Mouse (Mus musculus) urinary bladder, postnatal 14 days (tissue): Measurements from ENCODE around the gene Rps5.
A peak's percentile ranks its signal among the peaks of the same experiment; 100 is the strongest.
"Not testable (repeated sequence)": the region's sequence is repeated elsewhere in the genome, so short reads cannot be mapped to it uniquely, and the experiment has no call there.

ENCODE experiments used
- DNase-seq: peaks from one replicate; pipeline ENCODE4 v3.0.0; 2021; ENCODE audit warnings: low spot score

Gene Rps5

GRCm38 (mm10) chr7:12921705-12922465 lies at the start of gene Rps5:
Rps5 (plus strand) TSS chr7:12922290.
- peak; percentile 99 for DNase-seq

GRCm38 (mm10) chr7:12874301-12874700 lies 47.8 kb upstream of the Rps5 start:
- no peak for DNase-seq

GRCm38 (mm10) chr7:12880036-12880435 lies 42.1 kb upstream of the Rps5 start:
- DNase-seq, result no peak

- DNase-seq, result not testable (repeated sequence)
Measured at GRCm38 (mm10) chr7:12880497-12880896, 41.6 kb upstream of the Rps5 start.

- peak; percentile 94 for DNase-seq
Measured at GRCm38 (mm10) chr7:12880911-12881660, 41.0 kb upstream of the Rps5 start, which contains the start of gene Zfp128. Zfp128 (plus strand) TSS chr7:12881177.

GRCm38 (mm10) chr7:12886563-12887266 lies 35.4 kb upstream of the Rps5 start:
- DNase-seq, result no peak

GRCm38 (mm10) chr7:12887585-12887984 lies 34.5 kb upstream of the Rps5 start:
- no peak for DNase-seq

- DNase-seq, result no peak
Measured at GRCm38 (mm10) chr7:12890928-12891327, 31.2 kb upstream of the Rps5 start.

- no peak for DNase-seq
Measured at GRCm38 (mm10) chr7:12891334-12891733, 30.8 kb upstream of the Rps5 start.

- DNase-seq, result peak; percentile 92
Measured at GRCm38 (mm10) chr7:12897655-12898410, 24.3 kb upstream of the Rps5 start, which contains the start of gene Zscan22. Zscan22 (plus strand) TSS chr7:12897815.

GRCm38 (mm10) chr7:12901517-12901916 lies 20.6 kb upstream of the Rps5 start:
- no peak for DNase-seq

GRCm38 (mm10) chr7:12903623-12904022 lies 18.5 kb upstream of the Rps5 start:
- DNase-seq, result no peak

GRCm38 (mm10) chr7:12905146-12905545 lies 16.9 kb upstream of the Rps5 start:
- DNase-seq, result no peak

- DNase-seq, result peak; percentile 83
Measured at GRCm38 (mm10) chr7:12909498-12909962, 12.6 kb upstream of the Rps5 start.

GRCm38 (mm10) chr7:12910181-12910668 lies 11.9 kb upstream of the Rps5 start:
- DNase-seq, result peak; percentile 48

- no peak for DNase-seq
Measured at GRCm38 (mm10) chr7:12913556-12913955, 8.5 kb upstream of the Rps5 start.

GRCm38 (mm10) chr7:12920495-12920894 lies 1.6 kb upstream of the Rps5 start:
- not testable (repeated sequence) for DNase-seq

- DNase-seq, result no peak
Measured at GRCm38 (mm10) chr7:12921318-12921704, 779 bp upstream of the Rps5 start.

- DNase-seq, result no peak
Measured at GRCm38 (mm10) chr7:12922729-12923128, 639 bp downstream of the Rps5 start.

GRCm38 (mm10) chr7:12926316-12926715 lies 4.2 kb downstream of the Rps5 start:
- no peak for DNase-seq

- peak; percentile 93 for DNase-seq
Measured at GRCm38 (mm10) chr7:12927191-12927680, 5.1 kb downstream of the Rps5 start, which contains the start of gene Rnf225. Rnf225 (plus strand) TSS chr7:12927416.
